Mouse (Mus musculus) lung, adult 2 months (tissue): ENCODE data around the gene Tmem107.

Experiments used
- CTCF ChIP-seq: fragments of 200-500 bp; IDR thresholded peaks from 2 replicates; pipeline ENCODE4 v1.5.1; 2011; ENCODE audit warnings: mild to moderate bottlenecking, low read length, control low read depth; ENCODE audit not compliant: insufficient read depth
- POLR2A ChIP-seq: fragments of 200-500 bp; IDR thresholded peaks from 2 replicates; pipeline ENCODE4 v1.6.1; 2011; ENCODE audit warnings: low read depth, mild to moderate bottlenecking, control low read depth, low read length, borderline replicate concordance; ENCODE audit errors: extremely low read depth

DNA sequence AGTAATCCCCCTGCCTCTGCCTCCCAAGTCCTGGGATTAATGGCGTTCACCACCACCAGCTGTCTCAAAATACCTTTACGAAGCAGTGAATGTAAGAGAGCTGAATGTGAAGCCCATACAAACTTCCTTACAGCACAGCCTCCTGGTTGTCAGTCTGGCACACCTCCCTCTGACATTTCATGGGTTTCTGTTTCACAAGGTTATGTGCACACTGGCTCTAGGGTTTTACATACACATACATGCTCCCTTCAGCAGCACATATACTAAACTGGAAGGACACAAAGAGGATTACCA, 4.1 kb downstream of the Tmem107 start:
- TF ChIP-seq CTCF = no peak
- no peak for TF ChIP-seq POLR2A
